Mouse (Mus musculus): ENCODE data around the gene Stxbp1.

Gene Stxbp1

DNA sequence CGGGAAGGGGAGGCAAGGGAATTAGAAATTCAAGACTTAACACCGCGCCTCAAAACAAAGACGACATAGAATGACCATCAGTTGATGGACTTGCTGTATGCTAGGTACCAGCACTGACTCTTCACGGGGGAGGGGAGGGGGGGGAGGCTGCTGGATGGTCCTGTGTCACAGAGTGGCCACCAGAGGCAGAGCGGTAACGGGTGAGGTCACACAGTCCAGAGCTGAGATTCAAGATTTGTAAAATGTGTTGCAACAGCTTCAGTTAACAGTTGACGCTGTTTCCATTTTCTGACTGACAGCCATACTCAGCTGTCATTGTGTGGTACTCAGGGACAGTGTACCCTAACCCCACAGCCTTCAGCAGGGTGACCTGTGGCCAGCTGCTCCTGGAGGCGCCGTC lies 94.9 kb downstream of the Stxbp1 start:
- no peak for DNase-seq (ENCODE audit: low spot score)

DNA sequence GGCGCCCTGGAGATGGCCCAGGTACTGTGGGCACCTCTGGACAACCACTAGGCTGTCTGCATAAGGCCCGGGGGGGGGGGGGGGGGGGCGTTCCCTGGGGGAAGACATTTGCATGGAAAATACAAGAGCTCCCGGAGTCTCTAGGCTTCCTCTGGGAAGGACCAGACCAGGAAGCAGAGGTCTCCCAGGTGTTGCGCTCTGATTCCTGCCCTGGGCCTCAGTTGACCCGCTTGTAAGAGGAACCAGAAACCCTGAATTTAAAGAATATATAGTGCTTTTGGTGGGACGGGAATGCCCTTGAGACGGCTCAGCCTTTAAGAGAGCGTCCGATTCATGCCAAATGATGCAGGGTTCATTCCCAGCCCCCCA lies 95.4 kb downstream of the Stxbp1 start:
- no peak for DNase-seq (ENCODE audit: low spot score)

DNA sequence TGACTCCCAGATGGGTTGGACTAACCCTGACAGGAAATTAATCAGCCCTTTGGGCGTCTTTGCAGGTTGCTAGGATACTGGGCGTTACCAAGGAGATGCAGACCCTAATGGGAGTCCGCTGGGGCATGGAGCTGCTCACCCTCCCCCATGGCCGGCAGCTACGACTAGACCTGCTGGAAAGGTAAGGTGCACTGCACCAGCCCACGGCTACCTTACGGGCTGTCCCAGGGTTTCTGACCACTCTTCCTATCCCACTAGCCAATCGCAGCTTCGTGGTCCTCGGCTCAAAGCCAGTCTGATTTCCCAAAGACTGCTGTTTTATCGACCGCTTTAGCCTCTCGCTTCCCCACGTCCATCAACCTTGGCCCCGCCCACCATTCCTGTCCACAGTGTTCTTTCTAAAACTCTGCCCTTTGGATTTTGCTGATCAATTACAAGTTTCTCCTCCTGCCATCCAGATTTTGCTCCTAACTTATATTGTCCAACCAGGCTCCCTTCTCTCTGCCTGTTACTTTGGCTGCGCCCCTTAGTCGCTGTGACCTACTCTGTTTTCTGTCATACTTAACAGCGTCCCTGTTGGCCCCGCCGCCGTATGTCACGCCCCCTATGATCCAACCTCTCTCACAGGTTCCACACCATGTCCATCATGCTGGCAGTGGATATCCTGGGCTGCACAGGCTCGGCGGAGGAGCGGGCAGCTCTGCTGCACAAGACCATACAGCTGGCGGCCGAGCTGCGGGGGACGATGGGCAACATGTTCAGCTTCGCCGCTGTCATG lies 96.0 kb downstream of the Stxbp1 start:
- DNase-seq (ENCODE audit: low spot score), result peak; percentile 62

DNA sequence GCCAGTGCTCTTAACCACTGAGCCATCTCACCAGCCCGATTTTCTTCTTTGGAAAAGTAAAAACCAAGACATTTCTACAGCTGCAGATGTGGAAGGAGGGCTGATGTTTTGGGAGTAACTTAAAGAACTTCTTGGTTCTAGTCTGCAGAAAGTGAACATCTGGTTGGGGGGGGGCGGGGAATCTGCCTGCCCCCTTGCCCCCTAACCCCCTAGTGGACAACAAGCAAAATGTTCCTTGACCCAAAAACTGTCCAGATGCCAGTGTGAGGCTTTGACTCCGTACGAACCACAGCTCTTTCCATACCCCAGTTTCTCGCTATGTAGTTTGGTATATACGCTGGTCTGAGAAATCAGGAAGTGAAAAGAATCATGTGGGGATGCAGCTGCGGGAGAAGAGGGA lies 96.8 kb downstream of the Stxbp1 start:
- DNase-seq (ENCODE audit: low spot score), result no peak

DNA sequence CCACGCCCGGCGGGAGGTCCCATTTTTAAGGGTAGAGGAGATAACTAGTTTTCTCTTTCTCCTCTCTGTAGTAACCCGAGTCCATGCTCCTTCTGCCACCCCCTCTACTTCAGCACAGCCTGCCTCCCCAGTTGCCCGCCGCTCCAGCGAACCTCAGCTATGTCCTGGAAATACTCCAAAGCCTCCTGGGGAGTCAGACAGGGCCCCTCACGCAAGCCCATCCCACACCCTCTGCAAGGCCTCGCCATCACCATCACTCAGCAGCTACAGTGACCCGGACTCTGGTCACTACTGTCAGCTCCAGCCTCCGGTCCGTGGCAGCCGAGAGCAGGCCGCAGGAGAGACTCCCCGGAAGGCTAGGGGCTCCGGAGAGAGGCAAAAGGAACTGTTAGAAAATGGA lies 98.0 kb downstream of the Stxbp1 start:
- no peak for DNase-seq (ENCODE audit: low spot score)

DNA sequence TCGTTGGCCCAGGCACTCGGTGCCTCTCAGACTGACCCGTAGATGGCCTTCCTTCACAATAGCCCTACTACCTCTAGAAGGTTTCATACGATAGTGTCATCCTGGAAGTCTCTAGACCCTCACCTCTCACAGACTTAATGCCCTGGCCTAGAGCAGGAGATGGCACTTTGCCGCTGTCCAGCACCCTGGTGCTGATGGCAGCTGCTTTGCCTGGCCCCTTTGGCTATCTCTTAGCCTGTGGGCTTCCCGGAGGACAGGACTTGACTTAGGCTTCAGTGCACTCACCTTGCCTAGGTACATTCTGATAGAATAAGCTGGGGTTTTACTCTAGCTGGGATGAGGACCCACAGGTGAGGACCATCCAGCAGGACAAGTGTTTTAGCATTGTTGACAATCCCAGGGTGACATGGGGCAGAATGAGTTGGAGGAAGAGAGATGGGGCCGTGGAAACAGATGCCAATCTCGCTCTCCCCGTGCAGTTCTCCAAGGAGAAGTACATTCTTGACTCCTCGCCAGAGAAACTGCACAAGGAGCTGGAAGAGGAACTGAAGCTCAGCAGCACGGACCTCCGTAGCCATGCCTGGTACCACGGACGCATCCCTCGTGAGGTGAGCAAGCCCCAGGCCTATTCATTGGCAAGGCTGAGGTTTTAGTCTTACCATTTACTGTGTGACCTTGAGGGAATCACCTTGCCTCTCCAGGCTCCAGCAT lies 102.6 kb downstream of the Stxbp1 start:
- no peak for DNase-seq (ENCODE audit: low spot score)

DNA sequence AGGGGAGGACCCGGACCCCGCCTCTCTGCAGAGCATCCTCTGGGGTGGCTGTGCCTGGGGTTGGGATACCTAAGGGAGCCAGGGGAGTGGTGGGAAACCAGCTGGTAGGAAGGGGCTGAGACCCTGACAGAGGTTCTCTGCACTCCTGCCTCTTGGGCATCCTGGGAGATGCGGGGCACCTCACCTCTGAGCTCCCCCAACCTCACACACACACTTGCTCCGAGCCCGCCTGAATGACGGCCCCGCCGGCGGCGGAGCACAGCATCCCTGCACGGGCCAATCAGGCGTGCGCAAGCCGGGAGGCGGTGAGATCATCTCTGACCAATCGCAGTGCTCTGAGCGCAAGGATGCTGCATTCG lies 104.9 kb downstream of the Stxbp1 start:
- no peak for DNase-seq (ENCODE audit: low spot score)

DNA sequence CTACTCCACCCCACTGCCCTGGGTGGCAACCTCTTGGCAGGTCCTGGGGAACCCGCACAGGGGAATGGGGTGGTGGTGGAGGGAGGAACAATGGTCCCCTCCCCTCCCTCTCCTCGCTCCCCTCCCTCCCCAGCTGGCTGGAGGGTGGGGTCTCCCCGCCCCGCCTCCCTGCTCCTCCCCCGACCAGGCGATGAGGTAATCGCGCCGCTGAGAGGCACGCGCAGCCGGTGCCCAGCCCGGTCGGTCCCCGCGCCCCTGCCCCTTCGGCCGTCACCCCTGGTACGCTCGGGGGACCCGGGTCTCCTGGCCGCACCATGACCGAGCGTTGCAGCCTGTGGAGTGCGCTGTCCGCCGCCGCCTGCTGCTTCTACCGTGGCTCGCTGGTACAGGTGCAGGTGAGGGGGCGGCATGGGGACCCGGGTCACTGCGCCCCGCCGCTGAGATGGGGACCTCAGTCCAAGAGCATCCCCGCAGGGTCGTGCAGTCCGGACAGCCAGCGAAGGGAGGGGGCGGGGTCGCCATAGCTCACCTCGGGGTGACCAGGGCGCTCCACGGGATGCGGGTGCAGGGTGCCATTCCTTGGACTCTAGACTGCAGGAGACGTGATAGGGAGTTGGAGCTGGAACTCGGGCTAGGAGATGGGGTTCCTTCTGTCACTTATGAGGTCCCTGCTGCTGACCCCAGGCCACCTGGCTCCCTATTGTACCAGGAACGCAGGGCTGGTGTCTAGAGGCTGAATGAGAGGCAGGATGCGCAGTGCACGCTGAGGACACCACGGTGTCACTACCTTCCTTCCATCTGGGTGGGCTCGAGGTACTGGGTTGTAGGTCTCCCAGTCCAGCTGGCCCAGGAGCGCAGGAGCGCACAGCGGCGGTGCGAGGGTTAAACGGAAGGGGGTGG lies 105.5 kb downstream of the Stxbp1 start:
- DNase-seq (ENCODE audit: low spot score), result no peak

DNA sequence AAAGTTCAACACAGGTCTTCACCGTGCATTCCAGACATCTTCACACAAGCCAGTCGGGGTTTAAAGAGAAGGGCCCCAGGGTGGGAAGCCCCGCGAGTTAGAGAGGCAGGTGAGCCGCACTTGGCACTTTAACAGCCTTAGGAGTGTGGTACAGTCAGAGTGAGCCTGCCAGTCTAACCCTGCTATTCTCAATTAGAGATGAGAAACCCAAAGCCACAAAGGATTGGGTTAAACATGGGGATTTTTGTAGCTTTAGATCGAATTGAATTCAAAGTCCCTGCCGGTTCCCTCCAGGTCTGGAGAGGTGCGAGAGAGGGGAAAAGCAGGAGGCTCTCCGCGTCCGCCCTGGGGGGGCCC lies 106.2 kb downstream of the Stxbp1 start, which contains the start of gene 6330409D20Rik:
Gene 6330409D20Rik, minus strand, starts transcription at position 101 of the 357 bp plus-strand sequence.
- DNase-seq (ENCODE audit: low spot score), result no peak

DNA sequence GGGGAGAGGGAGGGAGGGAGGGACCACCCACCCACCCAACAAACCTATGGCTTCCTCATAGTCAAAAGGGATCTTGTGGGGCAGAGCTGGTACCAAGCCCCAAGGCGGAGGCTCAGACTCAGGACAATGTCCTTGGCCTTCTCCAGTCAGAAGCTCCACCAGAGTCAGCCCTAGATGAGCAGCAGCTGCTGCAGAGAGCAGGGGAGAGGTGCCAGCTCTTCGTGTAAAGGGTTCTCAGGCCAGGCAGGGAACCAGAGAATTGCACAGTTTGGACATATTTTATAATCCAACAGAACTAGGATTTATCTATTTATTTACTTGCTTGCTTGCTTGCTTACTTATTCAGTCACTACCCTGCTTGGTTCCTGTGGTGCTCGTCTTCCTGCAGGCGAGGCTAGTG lies 107.7 kb downstream of the Stxbp1 start:
- no peak for DNase-seq (ENCODE audit: low spot score)

Data from testis, postnatal 14 days (tissue).